Mouse (Mus musculus) gastrocnemius, adult 2 months (tissue): Measurements from ENCODE around the gene Gria1. TPM values are rescaled to one million over a fixed set of nuclear protein-coding genes. Genes with fewer than 3 reads are reported as not detected.

Source experiments
- DNase-seq: peaks from one replicate; pipeline ENCODE4 v3.0.0; 2022
- H3K27ac ChIP-seq: fragments of 200-600 bp; 2 replicates; pipeline ENCODE4 v1.8.1; 2022; ENCODE audit warnings: mild to moderate bottlenecking
- H3K4me3 ChIP-seq: fragments of 200-600 bp; 2 replicates; pipeline ENCODE4 v1.8.1; 2022; ENCODE audit warnings: mild to moderate bottlenecking, moderate library complexity
- CTCF ChIP-seq: fragments of 200-600 bp; IDR thresholded peaks from 2 replicates; pipeline ENCODE4 v1.8.1; 2022; ENCODE audit warnings: antibody characterized with exemption, mild to moderate bottlenecking, moderate library complexity
- intact Hi-C: fragments of 180-260 bp; cut with DNase I; formaldehyde crosslinking; loops from one replicate; pipeline ENCODE4 v1.15.1; 2025
- total RNA-seq, 2 experiments: library from RNA; stranded (reverse); gene quantifications; 2 replicates each; pipeline ENCODE4 v1.2.3; 2021

The Gria1 gene
- total RNA-seq, 2 experiments from 2014 or later = 0.06 TPM; not detected in 1

GRCm38 (mm10) chr11:57090705-57091104, 79.5 kb downstream of the Gria1 start:
- Histone ChIP-seq H3K27ac (no peak overlapping the region), H3K4me3 (no peak overlapping the region)
- DNase-seq = no peak
- TF ChIP-seq CTCF = no peak
- intact Hi-C loops = no loop called here

- Histone ChIP-seq H3K27ac (no peak overlapping the region), H3K4me3 (no peak overlapping the region)
- TF ChIP-seq CTCF = no peak
- intact Hi-C loops = no loop called here
- no peak for DNase-seq
These were observed 80.2 kb downstream of the Gria1 start for GRCm38 (mm10) chr11:57091276-57091914.

DNA sequence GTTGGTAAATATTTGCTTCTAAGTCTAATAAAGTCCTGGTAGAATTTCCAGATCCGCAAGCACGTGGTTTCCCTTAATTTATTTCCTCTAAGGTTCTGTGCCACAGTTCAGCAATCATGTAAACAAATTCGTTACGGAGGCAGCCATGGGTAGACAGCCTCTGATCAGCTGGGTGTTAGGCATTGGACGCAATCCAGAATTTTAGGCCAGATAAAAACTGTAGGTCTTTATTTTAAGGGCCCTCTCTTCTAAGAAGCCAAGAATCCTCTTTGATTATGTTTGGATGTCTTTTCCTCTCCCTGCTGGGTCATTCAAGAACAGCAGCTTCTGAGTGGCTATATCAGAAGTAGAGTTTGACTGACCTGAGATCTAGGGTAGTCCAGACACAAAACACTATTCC, 89.3 kb downstream of the Gria1 start:
- intact Hi-C loops = no loop called here
- DNase-seq = no peak

DNA sequence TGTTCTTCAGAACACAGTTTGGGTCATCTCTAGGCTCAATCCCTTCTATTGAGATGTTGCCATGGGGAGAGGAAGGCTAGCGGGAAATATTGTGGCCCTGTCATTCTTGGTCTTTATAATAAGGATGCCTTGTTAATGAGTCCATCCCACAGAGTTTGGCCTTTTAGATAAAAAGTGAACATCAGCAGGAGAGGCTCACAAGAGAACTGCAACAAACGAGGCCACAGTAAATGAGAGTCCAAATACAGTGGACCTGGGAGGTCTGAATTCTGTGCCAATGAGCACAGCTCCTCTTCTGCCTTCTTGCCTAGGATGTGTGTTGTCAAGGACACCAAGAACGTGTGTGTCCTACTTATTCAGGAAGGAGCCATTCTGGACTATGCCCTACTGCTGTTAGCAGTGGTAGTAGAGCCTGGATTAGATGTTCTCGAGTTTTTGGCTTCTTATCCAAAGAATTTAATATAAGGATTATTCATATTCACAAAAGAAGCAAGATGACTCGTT, 92.6 kb downstream of the Gria1 start:
- TF ChIP-seq CTCF = no peak
- Histone ChIP-seq H3K4me3 (no peak overlapping the region), H3K27ac (no peak overlapping the region)
- no peak for DNase-seq
- intact Hi-C loops = no loop called here

More for the DNA sequence above, 89.3 kb downstream of the Gria1 start:
- TF ChIP-seq CTCF = no peak
- no peak overlapping the region for H3K27ac ChIP-seq
- no peak overlapping the region for H3K4me3 ChIP-seq

- no peak for DNase-seq
- TF ChIP-seq CTCF = no peak
- intact Hi-C loops = no loop called here
- H3K27ac ChIP-seq = no peak overlapping the region
- H3K4me3 ChIP-seq = no peak overlapping the region
These were observed 94.5 kb downstream of the Gria1 start for GRCm38 (mm10) chr11:57105683-57106082.

DNA sequence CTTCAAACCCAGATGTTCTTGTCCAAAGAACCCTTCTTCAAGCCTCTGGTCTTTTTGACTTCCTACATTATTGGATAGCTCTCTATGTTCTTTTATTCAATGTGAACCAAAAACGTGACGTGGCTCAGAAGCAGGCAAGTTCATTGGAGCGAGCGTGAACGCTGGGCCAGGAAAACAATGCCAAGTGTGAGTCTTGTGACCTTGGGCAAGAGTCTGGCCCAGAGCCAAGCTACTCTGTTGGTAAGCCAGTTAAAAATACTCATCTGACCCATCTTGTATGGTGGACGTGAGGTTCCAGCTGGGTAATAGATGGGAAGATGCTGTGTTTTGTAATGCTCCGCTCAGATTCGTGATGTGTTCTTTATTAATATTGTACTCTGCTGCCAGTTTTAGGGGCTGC, 101.2 kb downstream of the Gria1 start:
- DNase-seq = no peak
- intact Hi-C loops = no loop called here
- H3K4me3 ChIP-seq = no peak overlapping the region
- H3K27ac ChIP-seq = no peak overlapping the region
- no peak for TF ChIP-seq CTCF

GRCm38 (mm10) chr11:57114410-57114809, 103.2 kb downstream of the Gria1 start:
- no peak for TF ChIP-seq CTCF
- H3K27ac ChIP-seq = no peak overlapping the region

GRCm38 (mm10) chr11:57127066-57127465, 115.9 kb downstream of the Gria1 start:
- intact Hi-C loops = no loop called here

More at GRCm38 (mm10) chr11:57114410-57114809, 103.2 kb downstream of the Gria1 start:
- intact Hi-C loops = no loop called here
- H3K4me3 ChIP-seq = no peak overlapping the region
- DNase-seq = no peak

DNA sequence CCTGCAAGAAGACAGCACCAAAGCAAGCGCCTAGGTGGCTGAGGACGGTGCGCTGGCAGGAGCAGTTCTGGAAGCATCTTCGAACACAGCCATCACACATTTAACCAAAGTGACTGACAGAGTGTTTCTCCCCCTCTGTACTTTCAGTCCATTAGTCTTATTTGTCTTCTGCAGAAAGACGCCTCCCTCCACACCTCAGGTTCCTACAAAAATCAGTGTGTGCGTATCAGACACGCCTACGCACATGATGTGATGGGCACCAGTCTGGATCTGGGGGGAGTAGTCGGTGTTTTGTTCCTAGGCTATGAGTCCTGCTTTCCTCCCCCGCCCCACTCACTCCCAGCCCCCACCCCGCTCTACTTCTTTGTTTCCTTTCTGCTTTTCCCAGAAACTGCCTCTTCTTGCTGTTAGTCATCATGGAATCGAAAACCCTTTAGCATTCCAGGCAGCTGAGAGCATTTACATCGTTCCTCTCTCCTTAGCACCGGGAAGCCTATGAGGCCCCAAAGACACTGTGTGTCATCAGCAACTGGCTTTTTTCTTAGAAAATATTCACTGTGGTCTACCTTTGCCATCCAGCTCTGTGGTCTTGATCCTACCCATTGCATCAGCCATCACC, 129.1 kb downstream of the Gria1 start:
- intact Hi-C loops = no loop called here
- H3K4me3 ChIP-seq = no peak overlapping the region
- DNase-seq = no peak
- no peak for TF ChIP-seq CTCF
- no peak overlapping the region for H3K27ac ChIP-seq

More at GRCm38 (mm10) chr11:57127066-57127465, 115.9 kb downstream of the Gria1 start:
- DNase-seq = no peak
- no peak for TF ChIP-seq CTCF
- H3K27ac ChIP-seq = no peak overlapping the region
- H3K4me3 ChIP-seq = no peak overlapping the region

DNA sequence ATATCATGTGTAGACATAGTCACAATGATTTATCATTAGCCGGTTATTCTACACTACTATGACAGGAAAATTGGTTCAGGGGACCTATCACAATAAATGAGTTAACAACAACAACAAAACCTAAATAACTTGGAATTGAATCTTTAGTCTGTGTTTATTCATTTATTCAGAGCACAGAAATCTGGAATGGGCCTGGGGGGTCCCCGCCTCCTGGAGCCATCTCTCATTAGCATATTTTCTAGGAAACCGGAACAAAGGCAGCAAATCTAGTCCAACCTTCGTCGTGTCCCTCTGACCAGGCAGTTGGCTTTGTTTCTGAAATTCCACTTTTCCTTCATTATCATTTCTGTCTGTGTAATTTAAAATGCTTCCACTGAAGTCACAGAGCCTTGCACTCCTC, 132.5 kb downstream of the Gria1 start:
- intact Hi-C loops = no loop called here
- DNase-seq = no peak
- no peak for TF ChIP-seq CTCF

DNA sequence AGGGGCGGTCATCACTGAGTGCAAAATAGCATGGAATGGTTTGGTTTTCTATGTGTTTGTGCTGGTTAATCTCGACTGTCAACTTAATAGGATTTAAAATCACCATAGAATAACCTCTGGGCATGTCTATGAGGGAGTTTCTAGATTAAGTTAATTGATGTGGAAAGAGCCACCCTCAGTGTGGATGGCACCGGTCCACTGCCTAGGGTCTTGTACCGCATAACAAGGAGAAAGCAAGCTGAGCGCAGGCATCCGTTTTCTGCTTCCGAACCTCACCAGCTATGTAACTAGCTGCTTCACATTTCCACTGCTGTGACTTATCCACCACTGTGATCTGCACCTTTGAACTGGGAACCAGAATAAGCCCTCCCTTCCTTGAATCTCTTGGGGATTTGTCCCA, 134.0 kb downstream of the Gria1 start:
- H3K27ac ChIP-seq = no peak overlapping the region
- intact Hi-C loops = no loop called here
- no peak overlapping the region for H3K4me3 ChIP-seq
- no peak for DNase-seq
- no peak for TF ChIP-seq CTCF

More for the DNA sequence above, 132.5 kb downstream of the Gria1 start:
- Histone ChIP-seq H3K27ac (no peak overlapping the region), H3K4me3 (no peak overlapping the region)

GRCm38 (mm10) chr11:57145704-57146103, 134.5 kb downstream of the Gria1 start:
- Histone ChIP-seq H3K27ac (no peak overlapping the region), H3K4me3 (no peak overlapping the region)
- no peak for DNase-seq
- no peak for TF ChIP-seq CTCF
- intact Hi-C loops = no loop called here

- intact Hi-C loops = no loop called here
- no peak for DNase-seq
- no peak overlapping the region for H3K4me3 ChIP-seq
- no peak overlapping the region for H3K27ac ChIP-seq
- no peak for TF ChIP-seq CTCF
These were observed 140.5 kb downstream of the Gria1 start for GRCm38 (mm10) chr11:57151674-57152073.

DNA sequence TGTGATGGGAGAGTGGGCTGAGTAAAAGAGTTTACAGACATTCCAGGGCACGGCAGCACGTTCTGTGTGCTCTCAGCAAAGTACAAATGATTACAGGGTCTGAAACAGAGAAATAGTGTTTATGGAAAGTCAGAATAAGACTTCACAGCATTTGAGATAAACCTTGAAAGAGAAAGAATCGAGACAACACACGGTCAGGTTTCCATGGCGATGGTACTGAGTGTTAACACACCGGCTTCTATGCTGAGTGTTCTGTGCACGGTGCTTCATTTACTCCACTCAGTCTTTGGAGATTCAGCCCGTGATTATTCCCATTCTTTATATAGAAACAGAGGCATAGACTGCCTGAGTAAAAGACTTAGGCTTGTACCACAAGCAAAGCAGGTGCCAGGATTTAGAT, 143.8 kb downstream of the Gria1 start:
- Histone ChIP-seq H3K4me3 (no peak overlapping the region), H3K27ac (no peak overlapping the region)
- TF ChIP-seq CTCF = no peak
- no peak for DNase-seq
- intact Hi-C loops = no loop called here
